Mouse (Mus musculus) CH12.LX (cell line): Measurements from ENCODE around the gene AC140267.1. TPM values are rescaled to one million over a fixed set of nuclear protein-coding genes. Genes with fewer than 3 reads are reported as not detected.

Experiments
- DNase-seq: peaks from one replicate; pipeline ENCODE4 v3.0.0-alpha.2; 2013; ENCODE audit errors: extremely low read depth
- H3K27ac ChIP-seq: 2 replicates; pipeline ENCODE4 v1.5.1; 2012; ENCODE audit warnings: low read depth, mild to moderate bottlenecking, control low read depth, moderate library complexity; ENCODE audit not compliant: insufficient read depth
- H3K27me3 ChIP-seq: replicated peaks from 2 replicates; pipeline ENCODE3; 2012; ENCODE audit warnings: inconsistent platforms
- H3K36me3 ChIP-seq, 2 experiments: replicated peaks in 1 of 2; 2 replicates each; pipeline versions ENCODE3 to v1.6.1; 2012; ENCODE audit warnings: inconsistent platforms in 1 of 2, low read length in 1 of 2, mild to moderate bottlenecking in 1 of 2, mixed read lengths in 1 of 2, moderate library complexity in 1 of 2; ENCODE audit not compliant: control insufficient read depth in 1 of 2, insufficient read depth in 1 of 2
- H3K4me1 ChIP-seq, 2 experiments: 2 replicates each; pipeline ENCODE4 v1.6.1; 2012; ENCODE audit warnings: inconsistent platforms in 1 of 2, moderate library complexity in 1 of 2; ENCODE audit not compliant: insufficient read depth in 2 of 2, control insufficient read depth in 1 of 2
- H3K4me2 ChIP-seq: 2 replicates; pipeline ENCODE4 v1.6.1; 2012; ENCODE audit warnings: low read depth, mild to moderate bottlenecking, control low read depth; ENCODE audit not compliant: poor library complexity, insufficient read depth, severe bottlenecking
- H3K4me3 ChIP-seq, 3 experiments: fragments of 150-350 bp in 1 of 3; sonication (generic) in 1 of 3; replicated peaks in 1 of 3; 2 replicates each; pipeline versions ENCODE3 to v1.5.1; 2011 to 2012; ENCODE audit warnings: low read depth in 2 of 3, low read length in 2 of 3, mild to moderate bottlenecking in 2 of 3, moderate library complexity in 2 of 3, control low read depth in 1 of 3, improper control_type of control experiment in 1 of 3, inconsistent platforms in 1 of 3, mixed read lengths in 1 of 3; ENCODE audit not compliant: poor library complexity in 1 of 3
- H3K79me2 ChIP-seq: replicated peaks from 2 replicates; pipeline ENCODE4 v1.6.1; 2012; ENCODE audit warnings: mild to moderate bottlenecking, moderate library complexity; ENCODE audit not compliant: control insufficient read depth, poor library complexity, insufficient read depth, severe bottlenecking; ENCODE audit errors: extremely low read depth
- H3K9ac ChIP-seq: 2 replicates; pipeline ENCODE4 v1.6.1; 2012; ENCODE audit warnings: low read depth, mild to moderate bottlenecking, control low read depth, moderate library complexity; ENCODE audit not compliant: insufficient read depth
- H3K9me3 ChIP-seq: replicated peaks from 2 replicates; pipeline ENCODE3; 2012; ENCODE audit warnings: low read length, inconsistent platforms, mixed read lengths
- BHLHE40 ChIP-seq: IDR thresholded peaks from 2 replicates; pipeline ENCODE4 v1.6.1; 2011; ENCODE audit warnings: mild to moderate bottlenecking, low read depth, low read length, improper control_type of control experiment
- CHD1 ChIP-seq: IDR thresholded peaks from 2 replicates; pipeline ENCODE4 v1.6.1; 2012; ENCODE audit warnings: low read depth, low read length, improper control_type of control experiment, inconsistent platforms
- CHD2 ChIP-seq: IDR thresholded peaks from 2 replicates; pipeline ENCODE4 v1.6.1; 2011; ENCODE audit warnings: low read length, improper control_type of control experiment
- ELF1 ChIP-seq: IDR thresholded peaks from 2 replicates; pipeline ENCODE4 v1.6.1; 2014; ENCODE audit warnings: low read depth, mild to moderate bottlenecking, inconsistent platforms, low read length, improper control_type of control experiment
- EP300 ChIP-seq: IDR thresholded peaks from 2 replicates; pipeline ENCODE4 v1.6.1; 2011; ENCODE audit warnings: low read length, improper control_type of control experiment
- GABPA ChIP-seq: IDR thresholded peaks from 2 replicates; pipeline ENCODE4 v1.6.1; 2012; ENCODE audit warnings: low read depth, low read length, improper control_type of control experiment, inconsistent platforms; ENCODE audit not compliant: insufficient replicate concordance
- HCFC1 ChIP-seq: IDR thresholded peaks from 2 replicates; pipeline ENCODE4 v1.6.1; 2012; ENCODE audit warnings: low read depth, mild to moderate bottlenecking, inconsistent platforms, low read length, improper control_type of control experiment
- JUN ChIP-seq: IDR thresholded peaks from 2 replicates; pipeline ENCODE4 v1.6.1; 2011; ENCODE audit warnings: low read depth, mild to moderate bottlenecking, low read length, improper control_type of control experiment, moderate library complexity; ENCODE audit not compliant: insufficient read depth
- KAT2A ChIP-seq: IDR thresholded peaks from 2 replicates; pipeline ENCODE4 v1.6.1; 2012; ENCODE audit warnings: low read length, improper control_type of control experiment, inconsistent platforms; ENCODE audit not compliant: insufficient replicate concordance
- MAFK ChIP-seq: IDR thresholded peaks from 2 replicates; pipeline ENCODE4 v1.6.1; 2011; ENCODE audit warnings: low read length, improper control_type of control experiment; ENCODE audit not compliant: insufficient replicate concordance
- MAX ChIP-seq: IDR thresholded peaks from 2 replicates; pipeline ENCODE4 v1.6.1; 2011; ENCODE audit warnings: low read length, improper control_type of control experiment
- MYC ChIP-seq: IDR thresholded peaks from 2 replicates; pipeline ENCODE4 v1.6.1; 2011; ENCODE audit warnings: low read depth, mild to moderate bottlenecking, improper control_type of control experiment, low read length
- NELFE ChIP-seq: IDR thresholded peaks from 2 replicates; pipeline ENCODE4 v1.6.1; 2011; ENCODE audit warnings: low read depth, low read length, improper control_type of control experiment
- PAX5 ChIP-seq: IDR thresholded peaks from 2 replicates; pipeline ENCODE4 v1.6.1; 2012; ENCODE audit warnings: low read length, inconsistent platforms, mixed read lengths
- POLR2A ChIP-seq: IDR thresholded peaks from 2 replicates; pipeline ENCODE4 v1.6.1; 2011; ENCODE audit warnings: low read depth, mild to moderate bottlenecking, improper control_type of control experiment, low read length
- POLR2AphosphoS2 ChIP-seq: IDR thresholded peaks from 2 replicates; pipeline ENCODE4 v1.6.1; 2011; ENCODE audit warnings: low read depth, low read length, improper control_type of control experiment
- RAD21 ChIP-seq: IDR thresholded peaks from 2 replicates; pipeline ENCODE4 v1.6.1; 2011; ENCODE audit warnings: low read depth, mild to moderate bottlenecking, low read length, improper control_type of control experiment, moderate library complexity
- RCOR1 ChIP-seq: conservative IDR thresholded peaks from 2 replicates; pipeline ENCODE4 v1.6.1; 2012; ENCODE audit warnings: low read depth, mild to moderate bottlenecking, inconsistent platforms, low read length, improper control_type of control experiment
- SMC3 ChIP-seq: IDR thresholded peaks from 2 replicates; pipeline ENCODE4 v1.6.1; 2011; ENCODE audit warnings: low read depth, low read length, improper control_type of control experiment
- TBP ChIP-seq: conservative IDR thresholded peaks from 2 replicates; pipeline ENCODE4 v1.6.1; 2011; ENCODE audit warnings: low read depth, low read length, improper control_type of control experiment
- UBTF ChIP-seq: IDR thresholded peaks from 2 replicates; pipeline ENCODE4 v1.6.1; 2012; ENCODE audit warnings: low read depth, mild to moderate bottlenecking, inconsistent platforms, low read length, improper control_type of control experiment, moderate library complexity
- USF1 ChIP-seq: IDR thresholded peaks from 2 replicates; pipeline ENCODE4 v1.6.1; 2014; ENCODE audit warnings: low read depth, mild to moderate bottlenecking, inconsistent platforms, low read length, improper control_type of control experiment
- ZMIZ1 ChIP-seq: IDR thresholded peaks from 2 replicates; pipeline ENCODE4 v1.6.1; 2012; ENCODE audit warnings: low read depth, mild to moderate bottlenecking, inconsistent platforms, low read length, improper control_type of control experiment
- ZNF384 ChIP-seq: IDR thresholded peaks from 2 replicates; pipeline ENCODE4 v1.6.1; 2012; ENCODE audit warnings: low read depth, low read length, improper control_type of control experiment, inconsistent platforms
- dilution Hi-C: fragments of 300-500 bp; cut with MboI; formaldehyde crosslinking; loops from 2 replicates; pipeline ENCODE4 v1.14.3; 2020; ENCODE audit warnings: low sequenced_read_pairs; ENCODE audit not compliant: extremely low pct_unique_long_range_greater_than_20kb, extremely low pct_ligation_motif_present
- in situ Hi-C: fragments of 300-500 bp; cut with MboI; formaldehyde crosslinking; loops from 3 replicates; pipeline ENCODE4 v1.14.3; 2019; ENCODE audit warnings: low sequenced_read_pairs, low pct_ligation_motif_present, low pct_unique_long_range_greater_than_20kb, mixed read lengths
- polyA plus RNA-seq: library from polyadenylated mRNA; unstranded; fragments of >175 nt; gene quantifications from 2 replicates; pipeline ENCODE4 v1.2.1, GENCODE M21; 2012; ENCODE audit warnings: low read depth; ENCODE audit not compliant: insufficient read length
- total RNA-seq, 2 experiments: library from RNA; depleted of rRNA; stranded (reverse); fragments of 300-350 nt in 1 of 2; fragments of >200 nt in 1 of 2; gene quantifications; 2 replicates each; pipeline ENCODE4 v1.2.3; 2012 to 2014

The AC140267.1 gene
- total and polyA plus RNA-seq, 3 experiments, result not detected

DNA sequence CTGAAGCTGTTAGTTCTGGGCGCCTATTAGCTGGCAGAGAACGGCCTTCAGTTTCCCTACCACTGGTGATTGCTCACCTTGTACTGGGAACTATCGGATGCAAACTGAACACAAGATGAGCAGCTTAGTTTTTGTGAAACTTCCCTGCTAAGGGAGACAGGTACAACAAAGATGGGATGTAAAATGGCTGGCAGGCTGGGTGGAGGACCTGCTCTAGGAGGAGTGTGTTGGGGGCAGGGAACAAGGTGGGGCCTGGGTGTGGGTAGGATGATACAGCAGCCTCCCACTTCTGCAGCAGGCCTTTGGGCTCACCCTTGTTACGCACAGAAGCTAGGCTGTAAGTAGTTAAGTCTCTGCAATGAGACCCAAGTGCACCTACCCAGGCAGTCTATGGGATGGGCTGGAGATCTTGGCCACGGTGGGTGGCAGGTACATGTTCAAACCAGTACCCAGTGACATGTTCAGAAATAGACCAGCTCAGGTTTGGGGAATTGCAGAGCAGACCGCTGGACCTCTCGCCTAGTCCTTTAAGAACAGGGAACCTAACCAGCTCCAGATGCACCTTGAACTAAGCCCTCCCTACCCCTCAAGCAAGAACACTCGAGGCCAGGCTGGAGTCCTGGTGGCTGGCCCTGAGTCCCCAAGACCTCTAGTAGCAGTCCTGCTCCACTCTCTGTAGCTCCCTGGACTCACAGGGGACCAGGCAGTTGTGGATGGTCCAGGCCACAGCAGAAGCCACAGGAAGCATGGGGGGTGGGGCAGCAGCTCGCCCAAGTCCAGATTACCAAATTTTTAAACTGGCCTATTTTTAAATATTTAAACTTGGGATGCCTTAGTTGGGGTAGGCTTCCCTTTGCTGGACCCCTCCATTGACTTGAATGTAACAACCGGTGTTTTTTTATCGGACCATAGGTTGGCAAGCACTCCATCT, 22.9 kb downstream of the AC140267.1 start:
- dilution Hi-C loops (no loop called here), in situ Hi-C loops (loop anchor here (5.0 to 25.0 kb wide), 2 partner anchors 41 to 704 kb away; no protein-coding TSS in a partner anchor)
- Histone ChIP-seq H3K9me3 (no peaks in the 10 kb centered on the region), H3K4me2 (no peak overlapping the region), H3K4me3 (no peak overlapping the region), H3K79me2 (peaks cover 30% of the 10 kb centered on the region), H3K36me3 (peaks cover 47 to 71% of the 10 kb centered on the region in 2 experiments), H3K27me3 (no peaks in the 10 kb centered on the region), H3K27ac (peak overlapping the region; percentile 23), H3K4me1 (peaks cover 17 to 43% of the 10 kb centered on the region in 2 experiments), H3K9ac (no peak overlapping the region)
- DNase-seq, result peak; percentile 68
- TF ChIP-seq CHD2 (peak; percentile 62), NELFE (peak; percentile 61; the same call in 1 of the 2 replicates), HCFC1 (0 out of 2 replicates have a peak, but pooled peaks have one; percentile 8), UBTF (no peak), TBP (no peak), POLR2AphosphoS2 (peak; percentile 98; the same call in 1 of the 2 replicates), ELF1 (0 out of 2 replicates have a peak, but pooled peaks have one; percentile 6), POLR2A (peak; percentile 56), SMC3 (no peak), EP300 (no peak), KAT2A (no peak)

DNA sequence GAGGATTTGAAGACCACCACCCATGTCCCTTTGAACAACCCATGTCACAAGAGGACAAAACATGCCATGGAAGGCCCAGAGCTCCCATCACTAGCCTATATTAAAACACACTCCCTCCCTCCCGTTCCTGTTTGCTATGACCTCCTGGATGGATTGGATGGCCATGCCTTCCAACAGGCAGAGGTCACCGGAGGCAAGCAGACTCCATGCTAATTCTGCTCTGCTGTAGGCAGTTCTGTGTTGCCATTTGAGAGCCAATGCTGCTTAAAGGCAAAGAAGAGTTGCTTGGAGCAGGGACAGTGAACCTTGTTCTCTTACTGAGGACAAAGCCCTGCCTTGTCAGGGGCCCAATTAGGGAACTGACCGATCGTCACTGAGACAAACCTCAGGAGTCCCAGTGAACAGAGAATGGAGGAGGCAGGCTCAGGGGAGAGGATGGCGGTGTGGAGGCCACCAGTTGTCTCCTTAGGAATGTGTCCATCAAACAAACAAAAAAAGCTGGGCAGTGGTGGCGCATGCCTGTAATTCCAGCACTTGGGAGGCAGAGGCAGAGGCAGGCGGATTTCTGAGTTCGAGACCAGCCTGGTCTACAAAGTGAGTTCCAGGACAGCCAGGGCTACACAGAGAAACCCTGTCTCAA, 23.9 kb downstream of the AC140267.1 start:
- Histone ChIP-seq H3K9me3 (no peaks in the 10 kb centered on the region), H3K9ac (no peak overlapping the region), H3K79me2 (peaks cover 33% of the 10 kb centered on the region), H3K4me1 (peaks cover 15 to 40% of the 10 kb centered on the region in 2 experiments), H3K27me3 (no peaks in the 10 kb centered on the region), H3K27ac (peak overlapping the region; percentile 23; the same call in 1 of the 2 replicates), H3K4me2 (no peak overlapping the region), H3K4me3 (no peak overlapping the region), H3K36me3 (peaks cover 47 to 68% of the 10 kb centered on the region in 2 experiments)
- in situ Hi-C loops (loop anchor here (5.0 to 25.0 kb wide), 3 partner anchors 42 to 703 kb away; no protein-coding TSS in a partner anchor), dilution Hi-C loops (no loop called here)
- DNase-seq, result no peak
- TF ChIP-seq ELF1 (no peak), GABPA (no peak), RCOR1 (no peak), ZNF384 (no peak), MAFK (no peak), TBP (no peak), RAD21 (no peak), SMC3 (no peak), CHD2 (no peak), MAX (no peak), BHLHE40 (no peak), USF1 (no peak), ZMIZ1 (no peak), CHD1 (no peak), POLR2AphosphoS2 (no peak), MYC (no peak), JUN (no peak), PAX5 (no peak)
